10 mouse cellular contexts compared by ENCODE assay signal in the genomic region with DNA sequence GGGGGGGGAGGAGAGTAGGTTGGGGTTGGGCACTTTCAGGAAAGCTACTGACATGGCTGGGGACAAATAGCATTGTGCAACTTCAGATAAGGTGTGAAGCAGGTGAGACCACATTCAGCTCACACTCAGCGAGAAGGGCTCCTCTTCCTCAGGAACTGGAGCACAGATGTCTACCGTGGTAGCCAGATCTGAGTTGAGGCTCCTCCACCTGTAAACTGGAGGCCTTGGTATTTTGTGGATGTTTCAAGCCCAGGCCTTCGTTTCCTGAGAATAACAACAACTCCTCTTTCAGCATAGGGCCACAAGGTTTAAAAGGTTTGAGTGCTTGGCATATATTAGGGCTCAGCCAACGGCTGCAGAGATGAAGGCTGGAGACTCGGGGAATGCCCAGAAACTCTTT.
"Had no signal": no experiment of that assay in that cellular context is flagged by ENCODE, and none has a peak within 500 bp of the region (broad histone marks: within the 10 kb centered on the region; RNA-seq: fewer than 3 reads in every experiment).

No protein-coding gene starts in this region.

- DNase-seq: kidney, adult 11 months; layer of hippocampus, adult 9-11 months; layer of hippocampus, postnatal 36 days; lung, postnatal 4 days; right cerebral cortex, postnatal 14 days had no signal

- H3K9me3 ChIP-seq: limb, embryonic 15.5 days; liver, embryonic 12.5 days; midbrain, embryonic 12.5 days; neural tube, embryonic 12.5 days had no signal

- H3K4me1 ChIP-seq: neural tube, embryonic 12.5 days had no signal

- ATAC-seq: liver, embryonic 12.5 days; midbrain, embryonic 16.5 days had no signal

- H3K27me3 ChIP-seq: neural tube, embryonic 12.5 days had no signal

- H3K36me3 ChIP-seq: limb, embryonic 15.5 days; liver, embryonic 12.5 days; midbrain, embryonic 12.5 days; neural tube, embryonic 12.5 days had no signal

- H3K4me3 ChIP-seq: limb, embryonic 15.5 days; liver, embryonic 12.5 days; midbrain, embryonic 12.5 days; neural tube, embryonic 12.5 days had no signal
